Mouse (Mus musculus): ENCODE data around the gene Trim44. TPM values are rescaled to one million over a fixed set of nuclear protein-coding genes. Genes with fewer than 3 reads are reported as not detected.

Gene Trim44
- total and polyA plus RNA-seq, 3 experiments, result 22.1 to 75.0 (median 73.9) TPM

- Histone ChIP-seq H3K4me1 (ENCODE audit: insufficient read depth, low read depth, low read length) (peaks cover 25% of the 10 kb centered on the region), H3K9me3 (replicated peaks) (no peaks in the 10 kb centered on the region), H3K36me3 (replicated peaks) (no peaks in the 10 kb centered on the region), H3K4me3 (ENCODE audit: low read depth, low read length) (no peak overlapping the region), H3K27me3 (ENCODE audit: insufficient read depth, low read length) (no peaks in the 10 kb centered on the region)
- TF ChIP-seq POLR2AphosphoS5 (IDR thresholded peaks at IDR 0.05; ENCODE audit: insufficient replicate concordance, low read depth, low read length), result no peak
- DNase-seq (ENCODE audit: low spot score), result no peak
- ATAC-seq (ENCODE audit: extremely low read depth, insufficient number of reproducible peaks, low FRiP score, poor library complexity, severe bottlenecking), result no peak
These were observed 3.0 kb upstream of the Trim44 start for GRCm38 (mm10) chr2:102410615-102411014.

GRCm38 (mm10) chr2:102409741-102410140 is 2.1 kb upstream of the Trim44 start:
- TF ChIP-seq CTCF (IDR thresholded peaks at IDR 0.05; ENCODE audit: low read depth, low read length) (no peak), GATA1 (IDR thresholded peaks at IDR 0.05; ENCODE audit: borderline replicate concordance, low read length) (no peak), GATA2 (IDR thresholded peaks at IDR 0.05; ENCODE audit: borderline replicate concordance, low read depth, low read length) (no peak), TAL1 (conservative IDR thresholded peaks at IDR 0.05; ENCODE audit: low read depth, low read length) (no peak)
- no peak for ATAC-seq (ENCODE audit: extremely low read depth, insufficient number of reproducible peaks, low FRiP score, poor library complexity, severe bottlenecking)

GRCm38 (mm10) chr2:102406324-102407304 is 1.0 kb downstream of the Trim44 start:
- peaks cover 6% of the 10 kb centered on the region for H3K4me1 ChIP-seq (ENCODE audit: insufficient read depth, low read depth, low read length)
- H3K36me3 ChIP-seq (replicated peaks), result no peaks in the 10 kb centered on the region
- no peaks in the 10 kb centered on the region for H3K27me3 ChIP-seq (ENCODE audit: insufficient read depth, low read length)
- H3K4me3 ChIP-seq (ENCODE audit: low read depth, low read length), result no peak overlapping the region
- ATAC-seq (ENCODE audit: extremely low read depth, insufficient number of reproducible peaks, low FRiP score, poor library complexity, severe bottlenecking) (no peak), DNase-seq (ENCODE audit: low spot score) (no peak)
- no peaks in the 10 kb centered on the region for H3K9me3 ChIP-seq (replicated peaks)
- TF ChIP-seq POLR2AphosphoS5 (IDR thresholded peaks at IDR 0.05; ENCODE audit: insufficient replicate concordance, low read depth, low read length), result no peak
- TF ChIP-seq TAL1 (conservative IDR thresholded peaks at IDR 0.05; ENCODE audit: low read depth, low read length), result no peak
- TF ChIP-seq GATA1 (IDR thresholded peaks at IDR 0.05; ENCODE audit: borderline replicate concordance, low read length), result no peak

More at GRCm38 (mm10) chr2:102409741-102410140, 2.1 kb upstream of the Trim44 start:
- no peak for DNase-seq (ENCODE audit: low spot score)
- Histone ChIP-seq H3K4me1 (ENCODE audit: insufficient read depth, low read depth, low read length) (peaks cover 25% of the 10 kb centered on the region), H3K36me3 (replicated peaks) (no peaks in the 10 kb centered on the region), H3K4me3 (ENCODE audit: low read depth, low read length) (no peak overlapping the region), H3K9me3 (replicated peaks) (no peaks in the 10 kb centered on the region), H3K27me3 (ENCODE audit: insufficient read depth, low read length) (no peaks in the 10 kb centered on the region)

GRCm38 (mm10) chr2:102403982-102404381 is 3.6 kb downstream of the Trim44 start:
- Histone ChIP-seq H3K4me1 (ENCODE audit: insufficient read depth, low read depth, low read length) (peaks cover 24% of the 10 kb centered on the region), H3K27me3 (ENCODE audit: insufficient read depth, low read length) (no peaks in the 10 kb centered on the region), H3K9me3 (replicated peaks) (peaks cover 9% of the 10 kb centered on the region), H3K36me3 (replicated peaks) (peaks cover 13% of the 10 kb centered on the region), H3K4me3 (ENCODE audit: low read depth, low read length) (no peak overlapping the region)
- ATAC-seq (ENCODE audit: extremely low read depth, insufficient number of reproducible peaks, low FRiP score, poor library complexity, severe bottlenecking) (no peak), DNase-seq (ENCODE audit: low spot score) (no peak)
- TF ChIP-seq GATA1 (IDR thresholded peaks at IDR 0.05; ENCODE audit: borderline replicate concordance, low read length), result no peak
- TF ChIP-seq TAL1 (conservative IDR thresholded peaks at IDR 0.05; ENCODE audit: low read depth, low read length), result no peak
- TF ChIP-seq CTCF (IDR thresholded peaks at IDR 0.05; ENCODE audit: low read depth, low read length), result no peak
- no peak for TF ChIP-seq GATA2 (IDR thresholded peaks at IDR 0.05; ENCODE audit: borderline replicate concordance, low read depth, low read length)
- TF ChIP-seq POLR2AphosphoS5 (IDR thresholded peaks at IDR 0.05; ENCODE audit: insufficient replicate concordance, low read depth, low read length), result no peak

GRCm38 (mm10) chr2:102403306-102403705 is 4.3 kb downstream of the Trim44 start:
- TF ChIP-seq TAL1 (conservative IDR thresholded peaks at IDR 0.05; ENCODE audit: low read depth, low read length) (no peak), GATA1 (IDR thresholded peaks at IDR 0.05; ENCODE audit: borderline replicate concordance, low read length) (no peak), POLR2AphosphoS5 (IDR thresholded peaks at IDR 0.05; ENCODE audit: insufficient replicate concordance, low read depth, low read length) (no peak), GATA2 (IDR thresholded peaks at IDR 0.05; ENCODE audit: borderline replicate concordance, low read depth, low read length) (no peak), CTCF (IDR thresholded peaks at IDR 0.05; ENCODE audit: low read depth, low read length) (no peak)
- H3K27me3 ChIP-seq (ENCODE audit: insufficient read depth, low read length), result no peaks in the 10 kb centered on the region
- peaks cover 27% of the 10 kb centered on the region for H3K4me1 ChIP-seq (ENCODE audit: insufficient read depth, low read depth, low read length)
- H3K9me3 ChIP-seq (replicated peaks), result peaks cover 9% of the 10 kb centered on the region
- DNase-seq (ENCODE audit: low spot score) (no peak), ATAC-seq (ENCODE audit: extremely low read depth, insufficient number of reproducible peaks, low FRiP score, poor library complexity, severe bottlenecking) (no peak)
- H3K36me3 ChIP-seq (replicated peaks), result peaks cover 13% of the 10 kb centered on the region
- no peak overlapping the region for H3K4me3 ChIP-seq (ENCODE audit: low read depth, low read length)

- H3K36me3 ChIP-seq (replicated peaks), result peaks cover 13% of the 10 kb centered on the region
- ATAC-seq (ENCODE audit: extremely low read depth, insufficient number of reproducible peaks, low FRiP score, poor library complexity, severe bottlenecking), result no peak; the same call in 1 of the 2 replicates
- no peak for TF ChIP-seq GATA1 (IDR thresholded peaks at IDR 0.05; ENCODE audit: borderline replicate concordance, low read length)
- no peak for TF ChIP-seq GATA2 (IDR thresholded peaks at IDR 0.05; ENCODE audit: borderline replicate concordance, low read depth, low read length)
- TF ChIP-seq CTCF (IDR thresholded peaks at IDR 0.05; ENCODE audit: low read depth, low read length), result no peak
- no peak for TF ChIP-seq TAL1 (conservative IDR thresholded peaks at IDR 0.05; ENCODE audit: low read depth, low read length)
- no peak for TF ChIP-seq POLR2AphosphoS5 (IDR thresholded peaks at IDR 0.05; ENCODE audit: insufficient replicate concordance, low read depth, low read length)
- no peak for DNase-seq (ENCODE audit: low spot score)
- no peaks in the 10 kb centered on the region for H3K27me3 ChIP-seq (ENCODE audit: insufficient read depth, low read length)
- H3K4me1 ChIP-seq (ENCODE audit: insufficient read depth, low read depth, low read length), result peaks cover 38% of the 10 kb centered on the region
- H3K4me3 ChIP-seq (ENCODE audit: low read depth, low read length), result peak overlapping the region; percentile 79
- H3K9me3 ChIP-seq (replicated peaks), result peaks cover 9% of the 10 kb centered on the region
These were observed 6.3 kb downstream of the Trim44 start for GRCm38 (mm10) chr2:102401352-102401692.

Measured in G1E (cell line).